Mouse (Mus musculus) heart, embryonic 13.5 days (tissue): ENCODE results near the gene Atp2c2. TPM values are rescaled to one million over a fixed set of nuclear protein-coding genes. Genes with fewer than 3 reads are reported as not detected.

Experiments used
- ATAC-seq: fragments of 200-750 bp; cut with Nextera tagmentation; 2 replicates; pipeline ENCODE4 v1.8.0; 2017; ENCODE audit warnings: moderate TSS enrichment; ENCODE audit not compliant: insufficient number of reproducible peaks, low FRiP score, low TSS enrichment; ENCODE audit errors: extremely low read depth
- H3K27ac ChIP-seq: fragments of 300-500 bp; sonication (generic); replicated peaks from 2 replicates; pipeline ENCODE4 v1.5.1; 2015; ENCODE audit warnings: moderate library complexity, mild to moderate bottlenecking, inconsistent platforms
- H3K27me3 ChIP-seq: fragments of 300-500 bp; sonication (generic); replicated peaks from 2 replicates; pipeline ENCODE4 v1.6.1; 2015; ENCODE audit warnings: mild to moderate bottlenecking, inconsistent platforms
- H3K36me3 ChIP-seq: fragments of 300-500 bp; sonication (generic); 2 replicates; pipeline ENCODE4 v1.6.1; 2015; ENCODE audit warnings: mild to moderate bottlenecking, inconsistent platforms
- H3K4me1 ChIP-seq: fragments of 300-500 bp; sonication (generic); 2 replicates; pipeline ENCODE4 v1.6.1; 2015; ENCODE audit warnings: inconsistent platforms
- H3K4me2 ChIP-seq: fragments of 300-500 bp; sonication (generic); 2 replicates; pipeline ENCODE4 v1.6.1; 2015; ENCODE audit warnings: inconsistent platforms, mild to moderate bottlenecking, moderate library complexity
- H3K4me3 ChIP-seq: fragments of 300-500 bp; sonication (generic); 2 replicates; pipeline ENCODE4 v1.5.1; 2015; ENCODE audit warnings: moderate library complexity, mild to moderate bottlenecking, inconsistent platforms
- H3K9ac ChIP-seq: fragments of 300-500 bp; sonication (generic); 2 replicates; pipeline ENCODE4 v1.6.1; 2015; ENCODE audit warnings: inconsistent platforms, mild to moderate bottlenecking, moderate library complexity
- H3K9me3 ChIP-seq: fragments of 300-500 bp; sonication (generic); 2 replicates; pipeline ENCODE4 v1.6.1; 2016; ENCODE audit warnings: inconsistent platforms
- WGBS: fragments of 180-500 bp; shearing (Covaris S2); methylation state at CpG from one replicate; pipeline ENCODE4 v1.1.7; 2015; ENCODE audit warnings: mixed read lengths; 5-methylcytosine and 5-hydroxymethylcytosine counted together
- polyA plus RNA-seq: library from polyadenylated mRNA; unstranded; fragments of >200 nt; fragmentation: Nextera tagmentation; extraction: Ambion mirVana; gene quantifications from 2 replicates; pipeline ENCODE4 v1.2.1, GENCODE M21; 2015

Gene Atp2c2
- polyA plus RNA-seq, 1 experiment from 2014 or later = 0.29 TPM

DNA sequence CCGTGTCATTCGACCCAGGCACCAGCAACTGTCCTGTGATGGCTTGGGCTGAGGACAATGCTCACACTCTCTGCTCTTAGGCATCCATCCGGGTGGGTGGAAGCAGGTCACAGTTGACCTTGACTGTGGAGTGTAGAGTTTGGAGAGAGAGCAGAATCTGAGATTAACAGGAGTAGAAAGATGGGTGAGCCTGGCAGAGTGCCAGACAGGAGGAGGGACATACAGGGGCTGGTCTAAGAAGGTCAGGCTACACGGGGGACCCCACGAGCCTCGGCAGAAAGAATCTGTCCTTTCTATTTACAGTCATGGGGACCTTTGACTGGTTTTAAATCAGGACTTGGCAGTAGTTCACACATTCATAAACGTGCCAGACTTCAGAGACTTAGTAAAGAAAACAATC is 3.2 kb downstream of the Atp2c2 start:
- peaks cover 56% of the 10 kb centered on the region for H3K27me3 ChIP-seq
- H3K4me3 ChIP-seq = no peak overlapping the region
- H3K9me3 ChIP-seq = no peaks in the 10 kb centered on the region
- no peak for ATAC-seq
- no peaks in the 10 kb centered on the region for H3K36me3 ChIP-seq
- peaks cover 28% of the 10 kb centered on the region for H3K4me1 ChIP-seq
- no peak overlapping the region for H3K27ac ChIP-seq
- 37% methylated on average over 7 of the region's 7 CpGs for WGBS
- no peak overlapping the region for H3K4me2 ChIP-seq
- H3K9ac ChIP-seq = no peak overlapping the region

DNA sequence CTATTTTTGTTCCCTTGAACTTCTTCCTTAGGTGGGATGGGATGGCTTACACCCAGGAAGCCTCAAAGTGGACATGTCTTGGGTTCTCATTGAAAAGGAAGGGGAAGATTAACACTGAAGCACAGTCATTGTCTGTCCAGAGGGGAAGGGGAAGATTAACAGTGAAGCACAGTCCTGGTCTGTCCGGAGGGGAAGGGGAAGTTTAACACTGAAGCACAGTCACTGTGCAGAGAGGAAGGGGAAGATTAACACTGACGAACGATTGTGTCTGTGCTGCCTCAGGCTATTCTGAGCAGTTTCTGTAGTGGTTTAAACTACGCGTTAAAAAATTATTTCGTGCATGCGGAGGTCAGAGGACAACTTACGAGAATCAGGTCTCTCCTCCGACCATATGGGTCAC is 7.3 kb downstream of the Atp2c2 start:
- no peak overlapping the region for H3K4me2 ChIP-seq
- peaks cover 21% of the 10 kb centered on the region for H3K27me3 ChIP-seq
- H3K9ac ChIP-seq = no peak overlapping the region
- H3K36me3 ChIP-seq = no peaks in the 10 kb centered on the region
- 85% methylated on average over 9 of the region's 9 CpGs for WGBS
- no peaks in the 10 kb centered on the region for H3K9me3 ChIP-seq
- H3K4me1 ChIP-seq = peaks cover 12% of the 10 kb centered on the region
- no peak overlapping the region for H3K4me3 ChIP-seq
- H3K27ac ChIP-seq = no peak overlapping the region
- no peak for ATAC-seq

DNA sequence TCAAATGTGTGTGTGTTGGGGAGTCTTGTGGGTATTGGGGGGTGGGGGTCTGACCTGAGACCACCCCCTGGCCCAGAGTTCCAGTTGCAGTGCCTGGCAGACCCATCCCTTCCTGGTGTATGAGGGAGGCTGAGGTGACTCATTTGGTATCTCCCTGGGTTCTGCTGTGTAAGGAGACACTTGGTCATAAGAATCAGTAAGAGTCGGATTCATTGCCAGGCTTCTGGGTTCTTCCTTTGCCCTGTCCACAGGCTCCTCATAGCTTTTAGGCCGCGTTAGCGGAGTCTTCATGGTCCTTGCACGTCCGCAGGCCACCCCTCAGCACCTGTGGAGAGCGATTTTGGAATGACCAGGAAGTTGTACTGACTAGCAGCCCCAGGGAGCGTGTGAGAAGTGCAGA is 8.7 kb downstream of the Atp2c2 start:
- Histone ChIP-seq H3K9me3 (no peaks in the 10 kb centered on the region), H3K27ac (no peak overlapping the region), H3K36me3 (no peaks in the 10 kb centered on the region), H3K27me3 (peaks cover 12% of the 10 kb centered on the region; the same call in 1 of the 2 replicates), H3K9ac (no peak overlapping the region), H3K4me1 (peaks cover 5% of the 10 kb centered on the region; the same call in 1 of the 2 replicates), H3K4me3 (no peak overlapping the region), H3K4me2 (no peak overlapping the region)
- ATAC-seq = no peak
- WGBS = 89% methylated on average over 8 of the region's 8 CpGs

- Histone ChIP-seq H3K4me2 (no peak overlapping the region), H3K27me3 (peaks cover 12% of the 10 kb centered on the region; the same call in 1 of the 2 replicates), H3K9me3 (no peaks in the 10 kb centered on the region), H3K4me3 (no peak overlapping the region), H3K27ac (no peak overlapping the region), H3K4me1 (peaks cover 5% of the 10 kb centered on the region; the same call in 1 of the 2 replicates), H3K9ac (no peak overlapping the region), H3K36me3 (no peaks in the 10 kb centered on the region)
- ATAC-seq = no peak
- 58% methylated on average over 14 of the region's 14 CpGs for WGBS
Measured at GRCm38 (mm10) chr8:119708878-119709702, 9.3 kb downstream of the Atp2c2 start.

DNA sequence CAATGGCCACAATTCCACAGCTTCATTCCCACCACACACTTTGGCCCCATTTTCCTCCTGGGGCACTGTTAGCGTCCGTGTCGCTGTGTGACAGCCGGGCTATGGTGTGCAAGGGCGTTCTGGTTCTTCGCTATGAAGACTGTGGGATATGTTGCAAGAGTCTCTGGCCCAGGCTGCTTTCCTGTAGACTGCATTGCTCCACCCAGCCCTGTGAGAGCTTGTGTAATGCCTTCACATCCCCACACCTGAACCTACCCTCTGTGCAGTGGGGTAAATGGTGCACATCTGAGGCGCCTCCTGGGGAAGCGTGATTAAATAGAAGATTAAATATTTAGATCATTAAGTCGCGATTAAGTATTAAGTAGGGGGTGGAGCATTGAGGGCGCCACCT is 9.9 kb downstream of the Atp2c2 start:
- no peak overlapping the region for H3K9ac ChIP-seq
- H3K9me3 ChIP-seq = no peaks in the 10 kb centered on the region
- WGBS = 78% methylated on average over 11 of the region's 11 CpGs
- no peak for ATAC-seq
- H3K36me3 ChIP-seq = no peaks in the 10 kb centered on the region
- H3K4me1 ChIP-seq = peaks cover 7% of the 10 kb centered on the region
- H3K4me2 ChIP-seq = no peak overlapping the region
- no peak overlapping the region for H3K4me3 ChIP-seq
- H3K27ac ChIP-seq = no peak overlapping the region
- peaks cover 12% of the 10 kb centered on the region; the same call in 1 of the 2 replicates for H3K27me3 ChIP-seq

DNA sequence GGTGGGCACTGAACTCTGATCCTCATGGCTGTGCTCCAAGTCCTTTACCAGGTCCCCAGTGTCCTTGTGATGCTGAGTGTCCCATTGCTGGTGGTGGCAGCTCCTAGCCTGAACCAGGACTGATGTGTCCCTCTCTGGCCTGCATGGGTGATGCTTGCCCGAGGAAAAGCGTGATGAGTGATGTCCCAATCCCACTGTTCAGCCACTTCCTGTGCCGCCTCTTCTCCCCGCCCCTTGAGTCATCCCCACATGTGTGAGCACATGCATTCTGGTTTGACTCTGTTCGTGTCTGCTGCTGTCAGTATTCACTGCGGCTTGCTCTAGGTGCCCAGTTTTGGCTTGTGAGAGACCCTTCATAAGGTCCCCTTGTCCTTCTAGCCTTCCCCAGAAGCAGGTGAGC is 12.4 kb downstream of the Atp2c2 start:
- Histone ChIP-seq H3K4me1 (peaks cover 17% of the 10 kb centered on the region), H3K36me3 (no peaks in the 10 kb centered on the region), H3K27ac (no peak overlapping the region), H3K9me3 (no peaks in the 10 kb centered on the region), H3K27me3 (peaks cover 7% of the 10 kb centered on the region; the same call in 1 of the 2 replicates), H3K4me2 (no peak overlapping the region), H3K9ac (no peak overlapping the region), H3K4me3 (no peak overlapping the region)
- ATAC-seq = no peak
- WGBS = 58% methylated on average over 6 of the region's 6 CpGs

DNA sequence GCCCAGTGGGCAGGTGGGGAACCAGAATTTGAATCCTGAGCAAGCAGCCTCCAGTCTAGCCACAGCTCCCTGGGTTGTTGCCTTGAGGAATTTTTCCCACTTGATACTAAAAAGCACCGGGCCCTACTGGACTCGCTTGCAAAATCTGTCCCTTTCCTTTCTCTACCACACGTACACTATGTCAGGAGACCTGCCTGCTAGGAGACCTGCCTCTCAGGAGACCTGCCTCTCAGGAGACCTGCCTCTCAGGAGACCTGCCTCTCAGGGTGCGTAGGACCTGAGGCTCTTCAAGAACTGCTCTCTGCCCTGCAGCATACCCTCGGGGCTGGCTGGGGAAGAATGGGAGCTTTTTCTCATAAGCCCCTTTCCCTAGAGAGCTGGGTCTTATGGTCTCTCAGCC is 13.6 kb downstream of the Atp2c2 start:
- no peak overlapping the region for H3K4me2 ChIP-seq
- WGBS = 80% methylated on average over 5 of the region's 5 CpGs

DNA sequence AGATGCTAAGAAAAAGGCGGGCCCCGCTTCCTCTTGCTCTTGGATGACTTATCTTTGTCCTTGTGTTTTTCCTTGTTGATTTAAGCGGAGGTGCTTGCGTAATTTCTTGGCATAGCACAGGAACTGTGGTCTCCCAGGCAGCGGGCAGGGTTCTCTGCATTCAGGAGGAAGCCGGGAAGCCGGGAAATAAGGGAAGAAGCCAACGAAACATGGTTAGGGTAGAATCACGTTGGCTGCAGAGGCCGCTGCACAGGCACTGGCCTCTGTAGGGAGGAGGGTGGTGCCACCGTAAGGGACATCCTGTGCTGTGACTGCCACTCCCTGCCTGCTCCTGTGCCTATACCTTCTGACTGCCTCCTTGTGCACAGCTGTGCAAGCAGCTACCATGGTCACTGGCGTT is 15.4 kb downstream of the Atp2c2 start:
- no peaks in the 10 kb centered on the region for H3K9me3 ChIP-seq
- H3K4me3 ChIP-seq = no peak overlapping the region
- no peak for ATAC-seq
- H3K4me1 ChIP-seq = peaks cover 24% of the 10 kb centered on the region
- peak overlapping the region; percentile 60 for H3K27ac ChIP-seq
- peaks cover 7% of the 10 kb centered on the region; the same call in 1 of the 2 replicates for H3K27me3 ChIP-seq
- no peak overlapping the region for H3K9ac ChIP-seq
- WGBS = 59% methylated on average over 12 of the region's 12 CpGs
- no peaks in the 10 kb centered on the region for H3K36me3 ChIP-seq
- peak overlapping the region; percentile 12 for H3K4me2 ChIP-seq

More for the DNA sequence above, 13.6 kb downstream of the Atp2c2 start:
- Histone ChIP-seq H3K9ac (no peak overlapping the region), H3K27ac (no peak overlapping the region), H3K9me3 (no peaks in the 10 kb centered on the region), H3K27me3 (peaks cover 7% of the 10 kb centered on the region; the same call in 1 of the 2 replicates), H3K36me3 (no peaks in the 10 kb centered on the region), H3K4me3 (no peak overlapping the region), H3K4me1 (peaks cover 17% of the 10 kb centered on the region)
- ATAC-seq = no peak

DNA sequence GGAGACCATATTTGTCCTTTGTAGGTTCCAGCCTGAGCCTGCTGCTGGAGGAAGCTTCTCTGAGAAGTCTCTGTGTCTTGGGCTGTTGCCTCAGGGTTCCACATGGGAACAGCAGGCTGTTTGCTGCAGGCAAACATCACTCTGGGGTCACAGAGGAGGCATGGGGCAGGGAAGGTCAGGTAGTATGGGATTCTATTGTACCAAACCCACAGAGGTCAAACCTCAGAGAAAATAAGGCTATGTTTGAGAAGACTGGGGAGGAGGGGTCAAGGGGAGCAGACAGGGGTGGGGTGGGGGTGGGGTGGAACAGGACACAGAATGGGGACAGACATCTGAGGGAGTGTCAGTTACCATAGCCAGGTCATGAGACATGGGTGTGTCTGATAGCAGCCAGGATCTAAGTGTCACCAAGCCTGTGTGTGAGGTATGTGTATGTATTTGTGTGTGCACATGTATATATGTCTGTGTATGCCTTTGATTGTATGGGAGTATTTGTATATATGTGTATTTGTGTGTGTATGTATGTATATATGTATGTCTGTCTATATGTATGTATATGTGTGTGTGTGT is 17.0 kb downstream of the Atp2c2 start:
- Histone ChIP-seq H3K9ac (no peak overlapping the region), H3K4me1 (peaks cover 24% of the 10 kb centered on the region), H3K4me3 (no peak overlapping the region), H3K36me3 (no peaks in the 10 kb centered on the region), H3K9me3 (no peaks in the 10 kb centered on the region), H3K4me2 (no peak overlapping the region), H3K27ac (no peak overlapping the region), H3K27me3 (no peaks in the 10 kb centered on the region; the same call in 1 of the 2 replicates)
- ATAC-seq = no peak

- Histone ChIP-seq H3K4me3 (no peak overlapping the region), H3K27ac (no peak overlapping the region), H3K36me3 (no peaks in the 10 kb centered on the region), H3K4me2 (no peak overlapping the region), H3K27me3 (no peaks in the 10 kb centered on the region; the same call in 1 of the 2 replicates), H3K9me3 (no peaks in the 10 kb centered on the region), H3K9ac (no peak overlapping the region), H3K4me1 (peaks cover 25% of the 10 kb centered on the region)
- no peak for ATAC-seq
- 60% methylated on average over 9 of the region's 9 CpGs for WGBS
Measured at GRCm38 (mm10) chr8:119717765-119718164, 18.0 kb downstream of the Atp2c2 start.

DNA sequence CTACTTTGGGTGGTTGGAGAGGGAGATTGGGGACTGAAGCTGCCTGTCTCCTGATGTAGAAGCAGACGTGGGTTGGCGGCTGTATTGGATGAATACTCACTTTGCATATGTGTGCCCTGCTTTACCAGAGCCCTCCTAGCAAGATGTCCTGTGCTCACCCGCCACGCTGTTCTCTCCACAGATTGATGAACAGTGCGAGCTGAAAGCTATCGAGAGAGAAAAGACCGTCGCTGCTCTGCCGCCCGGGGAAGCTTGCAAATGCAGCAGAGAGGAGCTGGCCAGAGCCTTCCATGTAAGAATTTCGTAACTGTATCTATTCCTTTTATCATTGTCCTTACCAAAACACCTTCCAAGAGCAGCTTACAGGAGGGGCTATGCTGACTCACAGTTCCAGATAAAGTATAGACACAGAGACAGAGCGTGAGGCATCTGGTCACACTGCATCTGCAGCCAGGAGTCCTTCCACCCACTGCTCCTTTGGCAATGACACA is 19.2 kb downstream of the Atp2c2 start:
- 44% methylated on average over 12 of the region's 12 CpGs for WGBS
- H3K4me2 ChIP-seq = no peak overlapping the region
- H3K4me1 ChIP-seq = peaks cover 37% of the 10 kb centered on the region
- no peak for ATAC-seq
- H3K27me3 ChIP-seq = no peaks in the 10 kb centered on the region; the same call in 1 of the 2 replicates
- no peaks in the 10 kb centered on the region for H3K36me3 ChIP-seq
- H3K4me3 ChIP-seq = no peak overlapping the region
- 0 out of 2 replicates have a peak overlapping the region, but pooled peaks have one; percentile 1 for H3K27ac ChIP-seq
- no peaks in the 10 kb centered on the region for H3K9me3 ChIP-seq
- no peak overlapping the region for H3K9ac ChIP-seq
